Mouse (Mus musculus): ENCODE measurements around the gene Haus2. TPM values are rescaled to one million over a fixed set of nuclear protein-coding genes. Genes with fewer than 3 reads are reported as not detected.

Haus2 gene
- polyA plus RNA-seq, 1 experiment from 2014 or later, result 29.5 TPM

DNA sequence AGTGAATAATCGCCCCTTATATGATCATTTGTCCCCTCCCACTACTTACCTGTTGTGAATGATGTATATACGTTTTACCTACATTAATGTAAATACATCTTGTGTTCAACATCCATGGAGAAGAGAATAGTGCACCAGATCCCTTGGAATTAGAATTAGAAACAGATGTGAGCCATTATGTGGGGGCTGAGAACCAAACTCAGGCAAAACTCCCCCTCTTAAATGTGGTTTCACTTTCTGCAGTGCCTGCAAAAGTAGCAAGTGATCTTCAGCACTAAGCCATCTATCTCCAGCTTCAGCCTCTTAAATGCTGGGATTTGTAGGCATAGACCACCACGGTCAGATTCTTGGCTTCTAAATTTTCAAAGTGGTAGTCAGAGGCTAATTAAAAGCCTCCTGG lies 34.1 kb upstream of the Haus2 start:
- H3K27ac ChIP-seq, result peak overlapping the region; percentile 52

DNA sequence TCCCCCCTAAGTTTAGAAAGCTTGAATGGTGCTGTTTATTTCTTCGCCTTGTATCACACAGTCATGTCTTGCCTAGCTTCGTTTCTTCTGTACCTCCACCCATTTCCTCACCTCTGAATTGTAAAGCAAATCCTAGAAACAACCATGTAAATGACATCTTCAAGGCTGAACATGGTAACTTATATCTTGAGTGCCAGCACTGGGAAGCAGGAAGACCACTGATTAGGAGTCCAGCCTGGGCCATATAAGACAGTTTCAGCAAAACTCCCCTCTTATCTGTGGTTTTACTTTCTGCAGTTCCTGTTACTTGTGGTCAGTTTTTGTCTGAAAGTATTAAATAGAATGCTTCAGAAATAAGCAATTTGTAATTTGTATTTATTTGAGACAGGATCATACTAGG lies 33.2 kb upstream of the Haus2 start:
- peaks cover 18% of the 10 kb centered on the region for H3K4me1 ChIP-seq
- H3K27ac ChIP-seq, result no peak overlapping the region
- H3K36me3 ChIP-seq, result peaks cover 11% of the 10 kb centered on the region
- whole genome bisulfite sequencing, result 82% methylated on average over 2 of the region's 2 CpGs
- no peak overlapping the region for H3K4me2 ChIP-seq
- H3K9ac ChIP-seq, result no peak overlapping the region
- H3K9me3 ChIP-seq, result no peaks in the 10 kb centered on the region
- no peaks in the 10 kb centered on the region for H3K27me3 ChIP-seq
- H3K4me3 ChIP-seq, result no peak overlapping the region
- ATAC-seq (ENCODE audit: insufficient number of reproducible peaks, insufficient read depth, low FRiP score, low TSS enrichment, low read depth), result no peak

More for the DNA sequence above, 34.1 kb upstream of the Haus2 start:
- H3K4me2 ChIP-seq, result peak overlapping the region; percentile 16
- H3K4me1 ChIP-seq, result peaks cover 18% of the 10 kb centered on the region
- no peak overlapping the region for H3K4me3 ChIP-seq
- no peak for ATAC-seq (ENCODE audit: insufficient number of reproducible peaks, insufficient read depth, low FRiP score, low TSS enrichment, low read depth)
- no peaks in the 10 kb centered on the region for H3K27me3 ChIP-seq
- peaks cover 11% of the 10 kb centered on the region for H3K36me3 ChIP-seq
- H3K9me3 ChIP-seq, result no peaks in the 10 kb centered on the region
- no peak overlapping the region for H3K9ac ChIP-seq
- WGBS, result 46% methylated on average over 3 of the region's 3 CpGs

DNA sequence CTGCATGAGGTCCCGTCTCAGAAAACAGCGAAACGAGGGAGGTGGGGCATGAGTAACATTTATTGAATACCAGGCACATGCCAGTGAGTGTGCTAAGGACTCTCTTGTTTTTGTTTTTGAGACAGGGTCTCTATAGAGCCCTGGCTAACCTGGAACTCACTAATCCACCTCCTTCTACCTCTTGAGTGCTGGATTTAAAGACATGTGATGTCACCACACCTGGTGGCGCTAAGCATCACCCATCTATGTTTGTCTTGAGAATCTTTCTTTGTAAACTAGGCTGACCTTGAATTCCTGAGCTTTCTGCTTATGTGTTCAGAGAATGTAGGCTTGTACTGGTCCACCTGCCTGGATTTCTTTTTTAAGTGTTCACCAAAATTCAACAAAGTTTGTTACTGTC lies 31.4 kb upstream of the Haus2 start:
- Histone ChIP-seq H3K36me3 (no peaks in the 10 kb centered on the region), H3K9me3 (no peaks in the 10 kb centered on the region), H3K9ac (no peak overlapping the region), H3K4me3 (no peak overlapping the region), H3K27me3 (no peaks in the 10 kb centered on the region), H3K4me1 (peaks cover 18% of the 10 kb centered on the region), H3K27ac (no peak overlapping the region), H3K4me2 (no peak overlapping the region)
- WGBS, result 86% methylated on average over 4 of the region's 4 CpGs
- ATAC-seq (ENCODE audit: insufficient number of reproducible peaks, insufficient read depth, low FRiP score, low TSS enrichment, low read depth), result no peak

DNA sequence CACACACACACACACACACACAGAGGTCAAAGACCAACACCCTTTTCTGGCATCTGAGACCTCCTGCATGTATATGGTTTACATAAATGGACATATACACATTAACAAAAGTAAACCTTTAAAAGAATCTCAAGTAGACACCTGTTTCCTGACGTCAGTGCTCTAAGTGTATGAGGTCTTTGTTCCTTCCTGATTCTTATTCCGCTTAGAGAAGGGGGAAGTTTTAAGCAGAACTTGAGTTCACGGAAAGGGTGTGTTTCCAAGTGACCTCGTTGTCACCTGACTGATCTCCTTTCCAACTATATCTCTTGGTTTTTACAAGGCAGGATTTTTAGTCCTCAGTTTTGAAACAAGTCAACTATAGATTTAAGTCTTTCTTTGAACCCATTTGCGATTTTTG lies 30.9 kb upstream of the Haus2 start:
- no peak overlapping the region for H3K4me3 ChIP-seq
- 77% methylated on average over 5 of the region's 5 CpGs for WGBS
- peaks cover 4% of the 10 kb centered on the region; the same call in 1 of the 2 replicates for H3K36me3 ChIP-seq
- H3K27me3 ChIP-seq, result no peaks in the 10 kb centered on the region
- no peak overlapping the region for H3K9ac ChIP-seq
- H3K4me2 ChIP-seq, result no peak overlapping the region
- H3K27ac ChIP-seq, result no peak overlapping the region
- ATAC-seq (ENCODE audit: insufficient number of reproducible peaks, insufficient read depth, low FRiP score, low TSS enrichment, low read depth), result no peak
- peaks cover 18% of the 10 kb centered on the region for H3K4me1 ChIP-seq
- H3K9me3 ChIP-seq, result no peaks in the 10 kb centered on the region

DNA sequence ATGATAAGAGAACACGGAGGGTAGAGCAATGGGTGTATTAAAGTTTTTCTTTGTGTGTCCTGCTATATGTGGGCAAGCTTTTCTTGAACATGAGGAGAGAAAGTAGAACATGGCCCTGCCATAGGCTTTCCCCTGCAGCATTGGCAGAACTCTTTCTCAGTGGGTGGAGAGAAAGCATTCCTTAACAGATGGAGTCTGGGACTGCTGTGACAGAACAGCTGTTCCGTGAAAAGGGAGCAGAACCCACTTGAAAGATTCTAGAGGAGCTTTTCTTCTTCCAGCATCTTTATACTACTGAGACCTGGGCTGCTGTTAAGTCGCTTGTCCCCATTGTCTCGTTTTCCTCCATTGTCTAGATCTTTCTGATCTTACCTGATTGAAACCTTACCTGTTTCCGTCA lies 19.4 kb upstream of the Haus2 start:
- Histone ChIP-seq H3K4me1 (no peaks in the 10 kb centered on the region), H3K27me3 (no peaks in the 10 kb centered on the region), H3K4me3 (no peak overlapping the region), H3K4me2 (no peak overlapping the region), H3K36me3 (peaks cover 53% of the 10 kb centered on the region), H3K9me3 (no peaks in the 10 kb centered on the region), H3K27ac (no peak overlapping the region), H3K9ac (no peak overlapping the region)
- ATAC-seq (ENCODE audit: insufficient number of reproducible peaks, insufficient read depth, low FRiP score, low TSS enrichment, low read depth), result no peak
- 82% methylated on average over 5 of the region's 5 CpGs for WGBS

DNA sequence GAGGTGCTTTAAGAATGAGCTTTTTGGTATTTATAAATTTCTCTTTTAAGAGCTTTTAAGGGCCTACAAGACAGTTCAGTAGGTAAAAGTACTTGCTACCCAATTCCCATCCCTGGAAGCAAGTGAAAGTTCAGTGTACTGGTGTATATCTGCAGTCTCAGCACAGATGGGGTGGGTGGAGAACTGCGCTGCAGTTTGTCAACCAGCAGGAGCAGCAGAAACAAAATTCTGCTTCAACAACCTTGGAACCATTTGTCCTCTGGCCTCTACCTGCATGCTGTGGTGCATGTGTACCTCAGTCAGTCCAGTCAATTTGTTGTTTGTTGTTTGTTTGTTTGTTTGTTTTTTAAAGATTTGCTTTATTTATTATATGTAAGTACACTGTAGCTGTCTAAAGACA lies 17.0 kb upstream of the Haus2 start:
- 95% methylated on average over 1 of the region's 1 CpGs for WGBS
- Histone ChIP-seq H3K9me3 (no peaks in the 10 kb centered on the region), H3K9ac (no peak overlapping the region), H3K4me1 (no peaks in the 10 kb centered on the region), H3K36me3 (peaks cover 53% of the 10 kb centered on the region), H3K27me3 (no peaks in the 10 kb centered on the region), H3K27ac (no peak overlapping the region), H3K4me3 (no peak overlapping the region), H3K4me2 (no peak overlapping the region)
- no peak for ATAC-seq (ENCODE audit: insufficient number of reproducible peaks, insufficient read depth, low FRiP score, low TSS enrichment, low read depth)

DNA sequence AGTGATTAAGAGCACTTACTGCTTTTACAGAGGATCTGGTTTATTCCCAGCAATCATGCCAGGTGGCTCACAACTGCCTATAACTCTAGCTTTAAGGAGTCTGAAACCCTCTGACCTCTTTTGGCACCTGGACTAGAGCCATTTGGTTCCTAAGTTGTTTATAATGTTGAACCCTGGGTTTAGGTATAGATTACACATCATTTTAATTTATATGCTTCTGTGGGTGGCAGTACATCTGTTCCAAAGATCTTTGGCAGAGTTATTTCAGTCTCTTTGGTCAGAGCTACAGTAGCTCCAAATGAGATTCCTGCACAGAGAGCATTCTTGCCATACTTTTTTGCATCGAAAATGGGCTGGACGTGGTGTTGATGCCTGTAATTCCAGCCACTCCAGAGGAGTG lies 11.4 kb upstream of the Haus2 start:
- peaks cover 71% of the 10 kb centered on the region for H3K36me3 ChIP-seq
- no peaks in the 10 kb centered on the region for H3K9me3 ChIP-seq
- H3K4me3 ChIP-seq, result no peak overlapping the region
- no peaks in the 10 kb centered on the region for H3K4me1 ChIP-seq
- H3K9ac ChIP-seq, result no peak overlapping the region
- H3K27ac ChIP-seq, result no peak overlapping the region
- H3K27me3 ChIP-seq, result no peaks in the 10 kb centered on the region
- WGBS, result 91% methylated on average over 2 of the region's 2 CpGs
- no peak for ATAC-seq (ENCODE audit: insufficient number of reproducible peaks, insufficient read depth, low FRiP score, low TSS enrichment, low read depth)
- H3K4me2 ChIP-seq, result no peak overlapping the region

DNA sequence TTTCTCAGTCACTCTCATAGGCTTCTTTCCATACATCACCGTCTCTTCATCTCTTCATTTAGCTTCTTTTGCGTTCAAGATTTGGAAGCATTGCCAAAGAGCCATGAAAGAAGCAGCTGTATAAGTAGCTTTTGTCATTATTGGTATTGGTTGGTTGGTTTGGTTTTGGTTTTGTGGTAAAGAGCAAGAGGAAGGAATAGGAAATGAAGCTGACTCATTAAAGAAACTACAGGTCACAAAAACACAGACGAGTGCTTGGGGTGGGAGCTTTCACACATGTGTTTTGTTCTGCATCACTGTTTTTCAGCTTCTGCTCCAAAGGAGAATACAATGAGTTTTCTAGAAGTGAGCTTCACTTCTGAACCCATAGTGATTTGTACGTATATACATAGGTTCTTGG lies 9.7 kb upstream of the Haus2 start:
- Histone ChIP-seq H3K9me3 (no peaks in the 10 kb centered on the region), H3K4me3 (no peak overlapping the region), H3K36me3 (peaks cover 73% of the 10 kb centered on the region), H3K9ac (no peak overlapping the region), H3K4me1 (no peaks in the 10 kb centered on the region), H3K4me2 (no peak overlapping the region), H3K27me3 (no peaks in the 10 kb centered on the region), H3K27ac (no peak overlapping the region)
- ATAC-seq (ENCODE audit: insufficient number of reproducible peaks, insufficient read depth, low FRiP score, low TSS enrichment, low read depth), result no peak
- 93% methylated on average over 4 of the region's 4 CpGs for WGBS

DNA sequence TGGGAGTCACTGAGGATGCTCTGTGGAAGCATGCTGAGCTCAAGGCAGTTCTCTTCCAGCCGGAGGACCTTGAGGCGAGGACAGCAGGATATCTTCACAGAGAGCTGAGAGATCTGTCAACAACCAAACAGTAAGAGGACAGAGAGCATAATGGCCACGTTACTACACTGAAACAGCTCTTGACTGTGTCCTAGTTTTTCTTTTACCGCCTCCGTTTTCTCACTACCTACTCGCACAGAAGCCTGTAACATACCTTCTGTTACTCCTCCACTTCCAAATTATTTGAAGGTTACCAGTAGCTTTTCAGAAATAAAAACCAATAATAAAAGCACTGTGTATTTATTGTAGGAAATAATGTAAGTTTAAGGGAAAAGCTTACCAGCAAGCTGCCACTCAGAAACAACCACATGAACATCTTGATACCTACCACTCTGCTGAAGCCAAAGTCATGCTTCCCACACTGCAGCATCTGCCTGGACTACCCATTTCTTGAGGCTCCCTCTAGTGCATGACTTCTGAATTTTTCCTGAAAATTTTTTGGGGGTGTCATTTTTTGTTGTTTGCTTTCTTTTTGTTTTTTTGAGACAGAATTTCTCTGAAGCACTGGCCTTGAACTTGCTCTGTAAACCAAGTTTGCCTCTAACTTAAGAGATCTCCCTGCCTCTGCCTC lies 3.0 kb upstream of the Haus2 start:
- Histone ChIP-seq H3K36me3 (peaks cover 21% of the 10 kb centered on the region; the same call in 1 of the 2 replicates), H3K4me2 (no peak overlapping the region), H3K27ac (no peak overlapping the region), H3K9me3 (no peaks in the 10 kb centered on the region), H3K9ac (no peak overlapping the region), H3K4me1 (peaks cover 15% of the 10 kb centered on the region), H3K27me3 (no peaks in the 10 kb centered on the region), H3K4me3 (no peak overlapping the region)
- no peak for ATAC-seq (ENCODE audit: insufficient number of reproducible peaks, insufficient read depth, low FRiP score, low TSS enrichment, low read depth)
- 88% methylated on average over 6 of the region's 6 CpGs for WGBS

DNA sequence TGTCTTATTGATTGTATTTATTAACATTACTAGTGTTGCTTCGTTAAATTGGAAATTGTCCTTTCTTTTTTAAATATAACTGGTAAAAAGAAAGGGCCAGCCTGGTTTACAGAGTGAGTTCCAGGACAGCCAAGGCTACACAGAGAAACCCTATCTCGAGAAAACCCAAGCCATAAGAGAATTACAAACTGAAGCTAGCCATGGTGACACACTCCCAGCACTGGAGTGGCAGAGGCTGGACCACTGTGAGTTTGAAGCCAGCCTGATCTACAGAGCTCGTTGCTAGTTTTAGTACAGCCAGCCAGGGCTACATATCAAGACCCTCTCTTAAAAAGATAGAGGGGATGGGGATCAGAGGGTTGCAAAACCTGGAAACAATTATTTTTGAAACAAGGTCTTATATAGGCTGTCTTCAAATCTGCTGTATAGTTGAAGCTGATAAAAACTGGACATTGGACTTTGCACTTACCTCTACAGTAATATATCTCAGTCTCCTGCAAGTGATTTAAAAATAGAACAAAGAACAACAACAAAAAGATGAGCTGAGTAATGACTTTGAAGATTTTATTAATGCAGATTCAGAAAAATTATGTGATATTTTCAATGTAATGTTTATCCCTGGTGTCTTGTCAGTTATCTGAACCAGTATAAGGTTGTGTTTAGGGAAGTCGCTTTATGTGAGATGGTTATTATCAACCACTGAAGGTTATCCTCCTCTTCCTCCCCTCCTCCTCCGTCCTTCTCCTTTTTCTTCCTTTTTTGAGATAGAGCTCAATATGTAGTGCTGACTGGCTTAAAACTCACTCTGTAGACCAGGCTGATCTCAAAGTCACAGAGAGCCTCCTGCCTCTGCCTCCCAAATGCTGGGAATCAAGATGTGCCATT lies 7.3 kb downstream of the Haus2 start:
- ATAC-seq (ENCODE audit: insufficient number of reproducible peaks, insufficient read depth, low FRiP score, low TSS enrichment, low read depth), result no peak
- peaks cover 43% of the 10 kb centered on the region for H3K36me3 ChIP-seq
- H3K4me1 ChIP-seq, result no peaks in the 10 kb centered on the region
- no peaks in the 10 kb centered on the region for H3K27me3 ChIP-seq
- H3K9ac ChIP-seq, result no peak overlapping the region
- WGBS, result 89% methylated on average over 5 of the region's 5 CpGs
- no peaks in the 10 kb centered on the region for H3K9me3 ChIP-seq
- H3K4me2 ChIP-seq, result no peak overlapping the region
- H3K27ac ChIP-seq, result no peak overlapping the region
- no peak overlapping the region for H3K4me3 ChIP-seq

DNA sequence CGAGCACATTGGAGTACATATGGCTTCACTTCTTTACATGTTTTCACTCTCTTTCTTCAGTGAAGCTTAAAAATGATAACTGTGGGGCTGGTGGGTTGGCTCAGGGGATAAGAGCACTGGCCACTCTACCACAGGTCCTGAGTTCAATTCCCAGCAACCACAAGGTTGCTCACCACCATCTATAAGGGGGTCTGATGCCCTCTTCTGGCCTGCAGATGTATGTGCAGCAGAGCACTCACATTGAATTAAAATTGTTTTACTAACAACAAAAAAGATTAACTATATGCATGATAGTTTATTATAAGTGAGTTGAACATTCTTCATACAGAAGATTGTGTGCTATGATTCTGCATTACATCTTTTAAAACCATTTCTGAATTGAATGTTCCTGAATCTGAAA lies 10.4 kb downstream of the Haus2 start:
- Histone ChIP-seq H3K9me3 (no peaks in the 10 kb centered on the region), H3K4me2 (no peak overlapping the region), H3K4me1 (no peaks in the 10 kb centered on the region), H3K9ac (no peak overlapping the region), H3K27ac (no peak overlapping the region), H3K4me3 (no peak overlapping the region), H3K27me3 (no peaks in the 10 kb centered on the region), H3K36me3 (peaks cover 33% of the 10 kb centered on the region)
- WGBS, result 100% methylated on average over 1 of the region's 1 CpGs
- no peak for ATAC-seq (ENCODE audit: insufficient number of reproducible peaks, insufficient read depth, low FRiP score, low TSS enrichment, low read depth)

DNA sequence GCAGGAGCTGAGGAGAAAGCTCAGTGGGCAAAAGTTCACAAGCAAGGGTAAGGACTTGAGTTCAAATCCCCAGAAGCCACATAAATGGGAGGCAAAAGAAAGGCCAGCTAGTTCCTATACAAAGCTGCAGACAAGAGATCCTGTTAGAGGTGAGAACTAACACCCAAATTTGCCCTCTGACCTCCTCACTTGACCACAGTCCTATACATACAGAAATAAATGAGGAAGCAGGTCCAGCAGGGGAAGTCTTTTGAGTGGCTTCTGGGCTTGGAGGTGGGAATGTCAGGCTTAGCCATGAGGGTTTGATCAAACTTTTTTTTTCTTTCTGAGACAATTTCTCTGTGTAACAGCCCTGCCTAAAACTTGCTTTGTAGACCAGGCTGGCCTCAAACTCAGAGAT lies 13.7 kb downstream of the Haus2 start:
- no peak overlapping the region for H3K27ac ChIP-seq

More for the DNA sequence above, 13.7 kb downstream of the Haus2 start:
- ATAC-seq (ENCODE audit: insufficient number of reproducible peaks, insufficient read depth, low FRiP score, low TSS enrichment, low read depth), result no peak
- no peak overlapping the region for H3K4me2 ChIP-seq
- H3K36me3 ChIP-seq, result peaks cover 12% of the 10 kb centered on the region
- no peak overlapping the region for H3K9ac ChIP-seq
- no peaks in the 10 kb centered on the region for H3K27me3 ChIP-seq
- H3K4me3 ChIP-seq, result no peak overlapping the region
- H3K4me1 ChIP-seq, result no peaks in the 10 kb centered on the region
- no peaks in the 10 kb centered on the region for H3K9me3 ChIP-seq
